Mouse (Mus musculus) lung, embryonic 16.5 days (tissue): Measurements from ENCODE around the gene Nt5c3. TPM values are rescaled to one million over a fixed set of nuclear protein-coding genes. Genes with fewer than 3 reads are reported as not detected.
A peak's percentile ranks its signal among the peaks of the same experiment; 100 is the strongest.

Experiments used
- ATAC-seq: fragments of 200-750 bp; cut with Nextera tagmentation; 2 replicates; pipeline ENCODE4 v1.8.0; 2017; ENCODE audit warnings: low read depth, mild to moderate bottlenecking, moderate library complexity
- H3K27ac ChIP-seq: fragments of 300-500 bp; sonication (generic); 2 replicates; pipeline ENCODE4 v1.5.1; 2014; ENCODE audit warnings: mild to moderate bottlenecking, control low read depth, low read length
- H3K27me3 ChIP-seq: fragments of 300-500 bp; sonication (generic); 2 replicates; pipeline ENCODE4 v1.6.1; 2014; ENCODE audit warnings: low read depth, low read length, mixed read lengths; ENCODE audit not compliant: control insufficient read depth, insufficient read depth
- H3K36me3 ChIP-seq: fragments of 300-500 bp; sonication (generic); 2 replicates; pipeline ENCODE4 v1.6.1; 2014; ENCODE audit warnings: low read length; ENCODE audit not compliant: control insufficient read depth, insufficient read depth
- H3K4me1 ChIP-seq: fragments of 300-500 bp; sonication (generic); replicated peaks from 2 replicates; pipeline ENCODE4 v1.6.1; 2014; ENCODE audit warnings: low read length, mixed read lengths; ENCODE audit not compliant: control insufficient read depth, insufficient read depth
- H3K4me2 ChIP-seq: fragments of 300-500 bp; sonication (generic); 2 replicates; pipeline ENCODE4 v1.6.1; 2014; ENCODE audit warnings: low read depth, low read length, control low read depth
- H3K4me3 ChIP-seq: fragments of 300-500 bp; sonication (generic); 2 replicates; pipeline ENCODE4 v1.5.1; 2014; ENCODE audit warnings: mild to moderate bottlenecking, low read length, control low read depth
- H3K9ac ChIP-seq: fragments of 300-500 bp; sonication (generic); 2 replicates; pipeline ENCODE4 v1.6.1; 2014; ENCODE audit warnings: low read length, control low read depth
- H3K9me3 ChIP-seq: fragments of 300-500 bp; sonication (generic); 2 replicates; pipeline ENCODE4 v1.6.1; 2016; ENCODE audit warnings: low read length; ENCODE audit not compliant: control insufficient read depth
- WGBS: fragments of 180-500 bp; shearing (Covaris S2); extraction: QIAGEN DNeasy Blood & Tissue Kit; methylation state at CpG from one replicate; pipeline ENCODE4 v1.1.7; 2014; 5-methylcytosine and 5-hydroxymethylcytosine counted together
- polyA plus RNA-seq: library from polyadenylated mRNA; unstranded; fragments of >200 nt; fragmentation: Nextera tagmentation; extraction: Ambion mirVana; gene quantifications from 2 replicates; pipeline ENCODE4 v1.2.1, GENCODE M21; 2015

Nt5c3 gene
- 59.0 and 59.2 TPM in 2 replicates for polyA plus RNA-seq

- Histone ChIP-seq H3K4me2 (peak within 1 kb of the TSS; percentile 68), H3K27ac (peak within 1 kb of the TSS; percentile 92), H3K4me1 (peaks cover 5% of the 10 kb centered on the region; the same call in 1 of the 2 replicates), H3K36me3 (no peaks in the 10 kb centered on the region), H3K4me3 (peak within 1 kb of the TSS; percentile 87), H3K27me3 (no peaks in the 10 kb centered on the region), H3K9ac (peak within 1 kb of the TSS; percentile 83), H3K9me3 (no peaks in the 10 kb centered on the region)
- WGBS, result 2% methylated on average over 64 of the region's 64 CpGs
- peak; percentile 98 for ATAC-seq
Observed at GRCm38 (mm10) chr6:56923726-56924707, at the start of gene Nt5c3, which contains the start of gene Vmn1r4. TSS of gene Nt5c3 (minus strand) at chr6:56923932. TSS of gene Vmn1r4 (plus strand) at chr6:56924015.

- no peak for ATAC-seq
- H3K9me3 ChIP-seq, result no peaks in the 10 kb centered on the region
- no peak within 1 kb of the TSS for H3K4me3 ChIP-seq
- no peak within 1 kb of the TSS for H3K27ac ChIP-seq
- H3K4me2 ChIP-seq, result no peak within 1 kb of the TSS
- H3K36me3 ChIP-seq, result no peaks in the 10 kb centered on the region
- no peak within 1 kb of the TSS for H3K9ac ChIP-seq
- H3K27me3 ChIP-seq, result no peaks in the 10 kb centered on the region
- H3K4me1 ChIP-seq, result no peaks in the 10 kb centered on the region
Observed at GRCm38 (mm10) chr6:56969973-56970372, 46.2 kb upstream of the Nt5c3 start, which contains the start of gene Vmn1r5. TSS of gene Vmn1r5 (plus strand) at chr6:56970273.

- WGBS, result 61% methylated on average over 5 of the region's 5 CpGs
- H3K9ac ChIP-seq, result no peak overlapping the region
- no peaks in the 10 kb centered on the region for H3K27me3 ChIP-seq
Observed at GRCm38 (mm10) chr6:56956436-56956835, 32.7 kb upstream of the Nt5c3 start.

GRCm38 (mm10) chr6:56934366-56934765 is 10.6 kb upstream of the Nt5c3 start:
- Histone ChIP-seq H3K9me3 (no peaks in the 10 kb centered on the region), H3K4me1 (no peaks in the 10 kb centered on the region), H3K9ac (no peak overlapping the region), H3K4me2 (no peak overlapping the region), H3K4me3 (no peak overlapping the region), H3K36me3 (no peaks in the 10 kb centered on the region), H3K27ac (no peak overlapping the region), H3K27me3 (no peaks in the 10 kb centered on the region)
- 77% methylated on average over 4 of the region's 4 CpGs for WGBS
- ATAC-seq, result no peak

More at GRCm38 (mm10) chr6:56956436-56956835, 32.7 kb upstream of the Nt5c3 start:
- H3K4me3 ChIP-seq, result no peak overlapping the region
- no peak overlapping the region for H3K27ac ChIP-seq
- H3K9me3 ChIP-seq, result no peaks in the 10 kb centered on the region
- H3K4me2 ChIP-seq, result no peak overlapping the region
- no peaks in the 10 kb centered on the region for H3K4me1 ChIP-seq
- ATAC-seq, result no peak
- H3K36me3 ChIP-seq, result no peaks in the 10 kb centered on the region

GRCm38 (mm10) chr6:56932464-56932863 is 8.7 kb upstream of the Nt5c3 start:
- no peaks in the 10 kb centered on the region for H3K4me1 ChIP-seq
- no peak overlapping the region for H3K4me2 ChIP-seq
- no peak overlapping the region for H3K4me3 ChIP-seq
- H3K9me3 ChIP-seq, result no peaks in the 10 kb centered on the region
- ATAC-seq, result no peak
- H3K27ac ChIP-seq, result no peak overlapping the region
- no peaks in the 10 kb centered on the region for H3K27me3 ChIP-seq
- WGBS, result 52% methylated on average over 2 of the region's 2 CpGs
- no peak overlapping the region for H3K9ac ChIP-seq
- no peaks in the 10 kb centered on the region for H3K36me3 ChIP-seq

- no peaks in the 10 kb centered on the region for H3K9me3 ChIP-seq
- no peaks in the 10 kb centered on the region for H3K36me3 ChIP-seq
- no peaks in the 10 kb centered on the region for H3K27me3 ChIP-seq
- no peak overlapping the region for H3K27ac ChIP-seq
- ATAC-seq, result no peak
- H3K4me2 ChIP-seq, result no peak overlapping the region
- 58% methylated on average over 4 of the region's 4 CpGs for WGBS
- H3K4me3 ChIP-seq, result no peak overlapping the region
- no peaks in the 10 kb centered on the region for H3K4me1 ChIP-seq
- no peak overlapping the region for H3K9ac ChIP-seq
Observed at GRCm38 (mm10) chr6:56931648-56932415, 8.1 kb upstream of the Nt5c3 start.

GRCm38 (mm10) chr6:56923331-56923725 is 404 bp downstream of the Nt5c3 start:
- Histone ChIP-seq H3K4me3 (peak overlapping the region; percentile 87), H3K4me1 (peaks cover 5% of the 10 kb centered on the region; the same call in 1 of the 2 replicates), H3K27ac (peak overlapping the region; percentile 70), H3K4me2 (peak overlapping the region; percentile 68), H3K9ac (peak overlapping the region; percentile 83), H3K9me3 (no peaks in the 10 kb centered on the region), H3K36me3 (no peaks in the 10 kb centered on the region), H3K27me3 (no peaks in the 10 kb centered on the region)
- under 1% methylated on average over 25 of the region's 25 CpGs for WGBS
- no peak for ATAC-seq

GRCm38 (mm10) chr6:56920222-56921092 is 3.3 kb downstream of the Nt5c3 start:
- no peak overlapping the region for H3K27ac ChIP-seq
- no peaks in the 10 kb centered on the region for H3K27me3 ChIP-seq
- H3K9me3 ChIP-seq, result no peaks in the 10 kb centered on the region
- H3K4me1 ChIP-seq, result peaks cover 16% of the 10 kb centered on the region
- H3K9ac ChIP-seq, result no peak overlapping the region
- WGBS, result 50% methylated on average over 12 of the region's 12 CpGs
- no peaks in the 10 kb centered on the region for H3K36me3 ChIP-seq
- no peak overlapping the region for H3K4me2 ChIP-seq
- H3K4me3 ChIP-seq, result no peak overlapping the region
- no peak for ATAC-seq
